Mouse (Mus musculus) urinary bladder, adult 2 months (tissue): ENCODE data around the gene Trim54. TPM values are rescaled to one million over a fixed set of nuclear protein-coding genes. Genes with fewer than 3 reads are reported as not detected.

Experiments used
- DNase-seq: peaks from one replicate; pipeline ENCODE4 v3.0.0; 2022; ENCODE audit warnings: low spot score
- polyA plus RNA-seq: library from polyadenylated mRNA; depleted of rRNA; stranded (reverse); fragments of >200 nt; gene quantifications from 2 replicates; pipeline ENCODE4 v1.2.3, GENCODE M21; 2012; rRNA removed

Gene Trim54
- polyA plus RNA-seq = not detected in 2 replicates

DNA sequence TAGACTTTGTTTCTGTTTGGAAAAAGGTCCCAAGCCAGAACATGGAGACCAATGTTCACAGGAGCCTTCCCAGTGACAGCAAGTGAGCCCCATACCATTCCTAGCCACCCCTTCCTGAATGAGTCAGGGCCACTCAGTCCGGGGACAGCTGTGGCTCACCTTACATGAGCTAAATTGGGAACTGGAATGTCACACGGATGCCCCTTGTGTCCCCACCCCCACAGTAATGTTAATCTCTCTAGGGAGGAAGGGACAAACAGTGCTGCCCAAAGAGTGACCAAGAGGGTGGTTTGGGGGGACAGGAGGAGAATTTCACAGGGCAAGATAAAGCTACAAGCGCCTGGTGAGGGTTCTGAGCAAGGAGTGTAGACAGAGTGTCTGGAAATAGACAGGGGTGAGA lies at the start of gene Trim54:
TSS of gene Trim54 (plus strand) at position 359 of the 400 bp plus-strand sequence.
- no peak for DNase-seq

GRCm38 (mm10) chr5:31069810-31070209 lies 46.7 kb upstream of the Trim54 start:
- DNase-seq = no peak

DNA sequence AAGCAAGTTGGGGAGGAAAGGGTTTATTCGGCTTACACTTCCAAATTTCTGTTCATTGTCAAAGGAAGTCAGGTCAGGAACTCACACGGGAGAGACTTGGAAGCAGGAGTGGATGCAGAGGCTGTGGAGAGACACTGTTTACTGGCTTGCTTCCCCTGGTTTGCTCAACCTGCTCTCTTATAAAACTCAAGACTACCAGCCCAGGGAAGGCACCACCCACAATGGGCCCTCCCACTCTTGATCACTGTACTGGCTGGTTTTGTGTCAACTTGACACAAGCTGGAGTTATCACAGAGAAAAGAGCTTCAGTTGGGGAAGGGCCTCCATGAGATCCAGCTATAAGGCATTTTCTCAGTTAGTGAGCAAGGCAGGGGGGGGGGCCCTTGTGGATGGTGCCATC lies 45.5 kb upstream of the Trim54 start:
- DNase-seq = no peak

GRCm38 (mm10) chr5:31071821-31072220 lies 44.7 kb upstream of the Trim54 start:
- DNase-seq = no peak

GRCm38 (mm10) chr5:31073176-31073575 lies 43.3 kb upstream of the Trim54 start:
- no peak for DNase-seq

- DNase-seq = no peak
Observed at GRCm38 (mm10) chr5:31076346-31076745, 40.2 kb upstream of the Trim54 start.

DNA sequence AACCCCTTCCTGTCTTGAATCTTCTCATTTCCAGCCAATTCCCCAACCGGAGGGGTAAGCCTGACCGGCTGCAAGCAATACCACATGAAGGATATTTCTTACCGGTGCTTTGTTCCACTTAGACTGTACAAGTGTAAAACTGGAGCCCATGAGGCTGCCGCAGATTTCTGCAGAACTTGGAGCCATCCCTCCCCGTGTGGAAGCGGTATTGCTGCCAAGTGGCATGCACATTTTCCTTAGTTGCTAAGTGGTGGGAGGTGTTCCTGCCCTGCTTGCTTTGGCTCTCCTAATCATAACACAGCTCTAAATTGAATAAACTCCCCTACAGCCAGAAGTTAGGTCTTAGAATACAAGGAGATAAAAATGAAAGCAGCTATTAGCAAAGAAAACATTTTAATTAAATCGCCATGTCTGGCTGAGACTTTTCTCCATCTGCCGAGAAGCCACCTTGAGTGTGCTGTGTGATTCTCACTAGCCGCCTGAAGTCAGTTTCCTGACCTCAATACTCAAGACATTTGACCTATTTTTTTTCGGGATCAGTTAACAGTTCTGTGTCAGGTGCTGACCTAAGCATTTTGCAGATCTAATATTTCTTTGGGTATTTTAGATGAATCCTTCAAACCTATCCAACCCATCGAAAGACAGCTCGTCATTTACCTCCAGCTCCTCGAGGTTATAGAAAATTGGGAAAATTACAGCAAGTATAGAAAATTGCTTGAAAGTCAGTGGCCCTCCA lies 36.3 kb upstream of the Trim54 start:
- DNase-seq = no peak

DNA sequence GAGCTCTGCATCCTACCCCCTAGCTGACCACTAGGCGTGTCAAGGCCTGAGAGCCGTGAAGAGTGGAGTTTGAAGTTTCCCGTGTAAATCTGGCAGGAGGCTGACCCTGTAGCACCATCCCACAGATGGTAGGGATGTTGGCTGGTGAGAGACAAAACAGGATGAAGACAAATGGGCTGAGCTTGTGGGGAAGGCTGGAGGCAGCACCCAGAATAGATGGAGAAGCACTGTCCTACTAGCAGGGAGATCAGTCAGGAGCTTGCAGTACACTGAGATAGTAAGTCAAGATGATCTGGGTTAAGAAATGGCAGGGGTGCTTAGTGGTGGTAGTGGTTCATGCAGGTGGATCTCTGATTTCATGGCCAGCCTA lies 35.7 kb upstream of the Trim54 start:
- DNase-seq = no peak

- no peak for DNase-seq
Observed at GRCm38 (mm10) chr5:31081386-31081785, 35.1 kb upstream of the Trim54 start.

- DNase-seq = no peak
Observed at GRCm38 (mm10) chr5:31082355-31082754, 34.2 kb upstream of the Trim54 start.

GRCm38 (mm10) chr5:31082935-31083625 lies 33.4 kb upstream of the Trim54 start:
- no peak for DNase-seq

DNA sequence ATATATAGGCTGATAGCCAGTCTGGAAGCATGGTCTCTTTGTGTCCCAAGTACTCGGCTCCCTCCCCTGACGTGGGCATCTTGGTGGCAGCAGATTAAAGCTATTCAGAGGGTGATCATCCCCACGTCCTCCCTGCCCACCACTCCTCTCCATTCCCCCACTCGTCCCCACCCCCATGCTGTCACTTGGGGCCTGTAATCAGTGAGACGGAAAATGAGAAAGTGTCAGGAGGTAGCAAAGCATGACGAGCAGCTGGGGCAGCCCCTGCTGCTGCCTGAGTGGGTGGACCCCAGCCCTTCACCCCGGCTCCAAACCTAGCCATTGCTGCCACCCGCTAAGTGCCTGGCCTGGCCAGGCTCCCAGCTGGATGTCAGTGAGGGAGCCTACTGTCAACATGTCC lies 32.6 kb upstream of the Trim54 start:
- DNase-seq = no peak

- DNase-seq = no peak
Observed at GRCm38 (mm10) chr5:31086606-31087005, 29.9 kb upstream of the Trim54 start.

- no peak for DNase-seq
Observed at GRCm38 (mm10) chr5:31087131-31087530, 29.4 kb upstream of the Trim54 start.

DNA sequence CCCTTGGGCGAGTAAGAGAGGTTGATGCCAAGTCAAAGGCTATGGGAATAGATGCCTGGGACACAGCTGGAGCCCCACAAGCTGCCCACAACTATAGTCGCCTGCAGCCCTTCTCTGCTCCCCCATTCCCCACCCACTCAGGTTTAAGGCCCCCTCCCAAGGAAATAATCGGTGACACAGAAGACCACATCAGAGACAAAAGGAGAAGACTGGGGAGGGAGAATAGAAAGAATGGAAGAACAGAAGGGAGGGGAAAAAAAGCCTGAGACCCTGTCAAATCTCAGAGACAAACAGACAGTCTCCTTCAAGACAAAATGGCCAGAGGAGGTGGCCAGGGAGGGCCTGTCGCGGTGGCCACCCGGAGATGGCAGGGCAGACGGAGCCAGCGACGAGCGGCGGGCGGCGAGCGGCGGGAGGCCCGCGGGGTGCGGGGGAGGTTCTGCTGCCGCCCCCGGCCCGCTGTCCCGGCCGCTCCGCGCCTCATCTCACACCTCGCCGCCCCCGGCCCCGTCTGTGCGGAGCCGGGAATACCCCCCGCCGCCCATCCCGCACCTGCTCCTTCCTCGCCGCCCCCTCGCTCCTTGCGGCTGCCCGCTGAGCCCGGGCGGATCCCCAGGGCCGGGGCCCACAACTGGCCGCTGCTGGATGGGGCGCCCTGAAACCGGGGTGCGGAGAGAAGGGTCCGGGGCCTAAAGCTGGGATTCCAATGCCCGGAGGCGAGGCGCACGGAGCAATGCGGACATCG lies 24.1 kb upstream of the Trim54 start:
- DNase-seq = no peak

DNA sequence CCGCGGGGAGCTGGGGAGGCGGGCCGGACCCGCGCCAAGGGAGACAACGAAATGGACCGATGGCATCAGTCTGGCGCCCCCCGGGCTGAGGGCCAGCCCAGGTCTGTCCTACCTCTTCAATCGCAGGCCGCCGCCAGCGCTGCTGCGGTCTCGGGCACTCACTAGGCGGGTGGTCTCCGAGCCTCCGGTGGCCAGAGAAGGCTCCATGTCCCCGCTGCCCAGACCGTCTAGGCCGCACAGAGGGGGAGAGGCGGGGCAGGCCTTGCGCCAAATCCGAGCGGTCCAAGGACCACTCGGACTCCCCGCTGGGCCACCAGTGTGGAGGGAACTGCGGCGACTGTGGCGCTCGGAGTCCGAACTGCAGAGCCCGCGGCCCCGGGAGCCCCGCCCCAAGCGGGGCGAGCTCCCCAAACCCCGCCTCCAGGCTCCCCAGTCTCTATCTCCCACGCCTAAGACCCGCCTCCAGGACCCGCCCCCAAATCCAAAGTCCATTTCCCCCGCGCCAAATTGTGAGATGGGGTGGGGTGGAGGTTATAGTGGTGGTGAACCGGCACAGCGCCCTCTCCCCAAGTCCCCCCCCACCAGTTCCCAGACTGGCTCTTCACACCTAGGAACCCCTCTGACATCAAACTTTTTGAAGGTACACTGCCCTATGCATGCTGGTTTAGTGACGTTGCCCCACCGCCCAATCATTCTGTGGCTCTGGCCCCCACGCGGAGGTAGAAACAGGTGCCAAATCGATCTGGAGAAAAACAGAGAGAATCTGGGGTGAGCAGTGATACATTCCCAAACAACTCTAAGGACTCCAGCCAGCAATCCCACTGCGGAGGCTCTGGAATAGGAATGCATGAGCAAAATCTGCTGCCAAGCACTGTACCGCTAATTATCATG lies 23.1 kb upstream of the Trim54 start:
- no peak for DNase-seq

DNA sequence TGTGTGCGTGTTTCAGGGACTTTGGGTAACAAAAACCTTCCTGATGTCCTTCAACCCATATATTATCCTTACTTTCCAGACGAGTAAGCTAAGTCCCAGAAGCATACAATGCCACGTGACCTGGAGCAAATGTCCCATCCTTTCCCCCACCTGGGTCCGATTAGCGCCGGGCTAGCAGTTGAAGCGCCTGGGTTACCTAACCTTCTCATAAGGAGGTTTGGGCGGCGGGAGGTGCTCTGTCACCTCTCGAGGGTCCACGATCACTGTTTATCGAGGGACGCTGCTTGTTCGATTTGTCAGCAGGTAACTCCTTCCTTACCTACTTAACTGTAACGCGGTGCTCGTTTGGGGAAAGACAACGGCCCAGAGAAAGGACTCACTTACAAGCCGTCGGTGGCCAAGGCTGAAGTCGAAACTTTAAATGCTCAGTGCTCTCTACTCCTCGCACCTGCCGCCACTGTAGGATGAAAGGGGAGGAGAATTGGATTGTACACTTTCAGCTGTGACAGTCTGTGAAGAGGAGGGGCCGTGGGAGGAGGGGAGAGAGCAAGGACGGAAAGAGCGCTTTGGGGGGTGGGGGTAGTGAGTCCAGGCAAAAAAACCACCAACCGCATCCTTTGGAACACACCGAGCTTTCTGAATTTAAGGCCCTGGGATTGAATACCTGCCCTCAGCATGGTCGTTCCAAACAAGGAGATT lies 22.3 kb upstream of the Trim54 start:
- DNase-seq = no peak

GRCm38 (mm10) chr5:31094799-31095691 lies 21.5 kb upstream of the Trim54 start:
- no peak for DNase-seq

- DNase-seq = no peak
Observed at GRCm38 (mm10) chr5:31095711-31096480, 20.6 kb upstream of the Trim54 start.
